22 mouse cellular contexts compared by ENCODE assay signal in genomic region chr6:16732095-16732494, GRCm38 (mm10).
"Had no signal": no experiment of that assay in that cellular context is flagged by ENCODE, and none has a peak within 500 bp of the region (broad histone marks: within the 10 kb centered on the region; RNA-seq: fewer than 3 reads in every experiment).

No protein-coding gene starts in this region.

- H3K9me3 ChIP-seq: limb, embryonic 12.5 days; limb, embryonic 15.5 days; lung, embryonic 15.5 days; megakaryocyte, embryonic 14.5 days; neural tube, embryonic 12.5 days; neural tube, embryonic 15.5 days had no signal

- H3K36me3 ChIP-seq: limb, embryonic 12.5 days; limb, embryonic 15.5 days; lung, embryonic 15.5 days; neural tube, embryonic 12.5 days; neural tube, embryonic 15.5 days had no signal

- H3K4me1 ChIP-seq: limb, embryonic 12.5 days; limb, embryonic 15.5 days; lung, embryonic 15.5 days; megakaryocyte, embryonic 14.5 days had no signal

- H3K27ac ChIP-seq: limb, embryonic 12.5 days; limb, embryonic 15.5 days; liver, embryonic 14.5 days; lung, embryonic 15.5 days; neural tube, embryonic 12.5 days; neural tube, embryonic 15.5 days; stomach, postnatal 0 days had no signal

- H3K4me2 ChIP-seq: limb, embryonic 12.5 days; limb, embryonic 15.5 days; lung, embryonic 15.5 days; neural tube, embryonic 12.5 days; neural tube, embryonic 15.5 days had no signal

- ATAC-seq: hindbrain, embryonic 16.5 days had no signal

- H3K27me3 ChIP-seq: limb, embryonic 12.5 days; limb, embryonic 15.5 days; lung, embryonic 15.5 days; megakaryocyte, embryonic 14.5 days; neural tube, embryonic 12.5 days; neural tube, embryonic 15.5 days had no signal

- H3K9ac ChIP-seq: limb, embryonic 12.5 days; limb, embryonic 15.5 days; liver, embryonic 14.5 days; lung, embryonic 15.5 days; neural tube, embryonic 12.5 days; neural tube, embryonic 15.5 days had no signal

- H3K4me3 ChIP-seq: limb, embryonic 12.5 days; limb, embryonic 15.5 days; lung, embryonic 15.5 days; megakaryocyte, embryonic 14.5 days; neural tube, embryonic 12.5 days; neural tube, embryonic 15.5 days had no signal

- DNase-seq: kidney, adult 18-20 months; kidney, postnatal 14 days; kidney, postnatal 4 days; left cerebral cortex, postnatal 4 days; lung, adult 18-20 months; lung, postnatal 10 days; lung, postnatal 36 days; right cerebral cortex, adult 18-20 months; right cerebral cortex, postnatal 14 days; right cerebral cortex, postnatal 4 days; thymus, adult 2 months; thymus, postnatal 14 days; thymus, postnatal 4 days had no signal
